Mouse (Mus musculus) B cell, adult 2 months (primary cell): ENCODE measurements around the gene Plppr2.

Experiments used
- DNase-seq, 2 experiments: peaks; one replicate each; pipeline ENCODE4 v3.0.0; 2022

Gene Plppr2

DNA sequence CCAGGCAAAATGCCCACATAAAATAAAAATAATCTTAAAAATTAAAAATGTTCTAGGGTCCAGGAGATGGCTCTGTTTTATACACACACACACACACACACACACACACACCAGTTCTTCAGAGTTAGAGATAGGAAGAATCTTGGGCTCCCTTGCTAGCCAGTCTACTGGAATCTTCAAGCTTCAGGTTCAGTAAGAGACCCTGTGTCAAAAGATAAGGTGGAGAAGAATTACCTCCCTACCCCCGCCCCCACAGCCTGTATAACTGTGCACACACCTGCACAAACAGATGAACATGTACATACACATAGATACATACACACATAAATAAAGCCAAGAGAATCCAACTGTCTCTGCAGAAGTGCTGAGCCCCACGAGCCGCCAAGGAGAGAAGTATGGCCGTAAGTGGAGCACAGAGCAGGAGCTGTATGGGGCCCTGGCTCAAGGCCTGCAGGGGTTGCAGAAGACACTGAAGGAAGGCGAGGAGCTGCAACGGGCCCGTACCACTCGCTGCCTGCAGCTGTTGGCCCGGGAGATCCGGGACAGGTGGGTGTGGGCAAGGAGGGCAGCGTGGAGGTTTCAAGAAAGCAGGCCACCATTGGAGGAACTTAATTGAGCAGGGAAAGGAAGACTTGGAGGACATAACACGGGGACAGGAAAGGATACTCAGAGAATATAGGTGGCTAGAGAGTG, 4.2 kb upstream of the Plppr2 start:
- no peak for DNase-seq

DNA sequence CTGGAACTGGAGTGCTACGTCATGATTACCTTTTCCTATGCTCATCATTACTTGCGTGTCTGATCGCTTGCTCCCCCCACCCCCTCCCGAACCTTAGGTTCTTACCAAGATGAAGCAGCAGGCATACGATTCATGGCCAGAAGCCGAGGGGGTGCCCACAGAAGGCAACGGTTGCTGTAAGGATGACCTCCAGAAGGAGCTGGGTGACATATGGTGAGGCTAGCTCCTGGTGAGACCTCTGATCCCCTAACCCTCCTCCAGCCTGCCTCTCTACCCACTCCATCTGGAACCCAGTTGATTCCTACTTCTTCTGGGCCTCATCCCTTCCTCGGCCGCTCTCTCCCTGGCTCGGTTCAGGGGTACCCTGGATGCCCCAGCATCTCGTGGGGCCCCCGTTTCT, 2.8 kb upstream of the Plppr2 start:
- DNase-seq: no peak

DNA sequence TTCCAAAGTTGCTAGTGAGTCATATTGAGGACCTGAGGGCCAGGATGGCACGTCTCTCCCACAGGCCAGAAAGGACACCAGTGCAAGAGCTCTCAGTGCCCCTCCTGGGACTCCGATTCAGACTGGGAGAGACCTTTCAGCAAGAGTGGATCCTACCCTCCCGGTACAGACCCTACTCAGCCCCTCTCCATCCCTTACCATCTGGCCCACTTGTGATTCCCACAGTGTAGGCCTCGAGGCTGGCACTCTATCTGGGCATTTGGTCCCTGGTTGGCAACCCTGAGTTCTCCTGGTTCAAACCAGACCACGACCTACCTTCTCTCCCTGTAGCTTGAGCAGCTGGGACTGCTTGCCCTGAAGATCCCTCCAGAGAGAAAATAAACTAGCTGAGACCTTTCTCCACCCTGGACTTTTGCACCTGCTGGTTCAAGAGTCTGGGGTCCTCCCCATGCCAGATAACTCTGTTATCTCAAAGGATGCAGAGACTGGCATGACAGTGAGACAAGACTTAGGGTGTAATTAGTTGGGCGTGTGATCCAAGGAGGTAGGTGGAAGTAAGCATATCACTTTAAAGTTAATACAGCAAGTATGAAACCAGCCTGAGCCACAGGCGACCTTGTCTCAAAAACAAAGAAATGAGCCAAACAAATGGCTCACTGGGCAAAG, 1.2 kb upstream of the Plppr2 start:
- no peak for DNase-seq

DNA sequence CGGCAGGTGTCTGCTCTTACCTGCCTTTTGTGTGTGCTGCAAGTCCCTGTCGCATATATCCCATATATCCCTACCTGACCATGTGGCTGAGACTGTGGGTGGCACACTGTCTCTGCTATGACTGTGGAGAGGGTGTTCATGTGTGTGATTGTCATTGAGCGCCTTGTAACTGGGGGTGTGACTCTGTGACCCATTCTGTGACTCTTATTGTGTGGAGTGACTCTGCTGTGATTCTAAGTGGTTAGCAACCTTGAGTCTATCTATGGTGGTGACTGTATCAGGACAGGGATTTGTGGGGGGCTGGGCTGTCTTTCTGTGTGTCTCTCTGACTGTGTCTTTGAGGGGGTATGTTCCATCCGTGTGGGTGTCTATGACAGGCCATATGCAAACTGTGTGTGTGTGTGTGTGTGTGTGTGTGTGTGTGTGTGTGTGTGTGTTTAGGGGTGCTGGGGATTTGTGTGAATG, 910 bp downstream of the Plppr2 start:
- DNase-seq: no peak

DNA sequence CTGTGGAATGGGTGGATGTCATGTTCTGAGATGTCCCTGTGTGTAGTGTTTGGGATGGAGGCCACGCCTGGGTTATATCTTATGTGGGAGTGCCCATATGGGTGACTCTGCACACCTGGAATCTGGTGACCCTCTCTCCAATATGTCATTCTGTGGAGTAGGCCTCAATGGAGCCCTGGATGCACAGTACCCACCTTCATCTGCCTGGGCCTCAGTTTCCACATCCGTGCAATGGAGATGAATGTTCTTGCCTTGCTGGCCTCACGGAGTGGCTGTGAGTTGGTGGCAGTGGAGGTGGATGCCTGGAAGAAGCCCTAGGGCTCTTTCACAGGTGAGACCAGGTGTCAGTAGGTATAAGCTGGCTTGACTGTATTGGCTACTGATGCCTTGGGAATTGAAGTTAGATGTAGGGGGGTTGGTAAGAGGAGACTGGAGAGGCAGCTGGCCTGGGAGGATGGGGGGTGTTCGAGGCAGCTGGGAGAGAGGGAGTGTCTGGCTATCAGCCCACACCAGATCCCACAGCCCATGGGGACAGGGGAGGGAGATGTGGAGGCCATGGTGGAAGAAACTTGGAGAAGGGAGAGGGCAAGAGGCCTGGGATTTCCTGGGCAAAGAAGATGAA, 1.5 kb downstream of the Plppr2 start:
- no peak for DNase-seq

DNA sequence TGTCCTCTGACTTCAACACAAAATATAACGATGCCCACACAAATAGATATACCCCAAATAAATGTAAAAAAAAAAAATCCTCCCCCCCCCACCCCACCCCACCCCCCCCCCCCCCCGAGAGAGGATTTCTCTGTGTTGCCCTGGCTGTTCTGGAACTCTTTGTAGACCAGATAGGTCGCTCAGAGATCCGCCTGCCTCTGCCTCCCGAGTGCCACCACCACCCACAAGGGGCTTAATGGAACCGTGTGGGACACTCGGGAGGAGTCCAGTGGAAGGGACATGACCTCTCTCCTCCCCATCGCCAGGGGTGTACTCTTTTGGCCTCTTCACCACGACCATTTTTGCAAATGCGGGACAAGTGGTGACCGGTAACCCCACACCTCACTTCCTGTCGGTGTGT, 6.2 kb downstream of the Plppr2 start:
- no peak for DNase-seq

DNA sequence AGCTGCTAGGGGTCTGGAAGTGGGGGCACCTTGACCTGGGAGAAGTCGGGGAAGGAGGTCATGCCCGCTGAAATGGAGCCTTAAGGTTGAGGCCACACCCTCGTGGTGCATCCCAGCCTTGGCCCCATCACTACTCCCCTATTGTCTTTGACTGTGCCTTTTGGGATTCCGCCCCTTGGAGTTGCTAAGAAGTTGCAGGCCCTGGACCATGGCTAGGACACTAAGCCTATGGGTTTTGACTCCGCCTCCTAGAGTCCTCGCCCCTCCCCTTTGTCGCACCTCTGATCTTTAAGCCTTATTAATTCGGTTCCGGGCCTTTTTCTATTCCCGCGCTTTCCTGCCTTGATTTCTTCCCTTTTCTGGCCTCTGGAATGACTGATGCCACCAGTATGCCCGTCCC, 6.8 kb downstream of the Plppr2 start:
- no peak for DNase-seq

DNA sequence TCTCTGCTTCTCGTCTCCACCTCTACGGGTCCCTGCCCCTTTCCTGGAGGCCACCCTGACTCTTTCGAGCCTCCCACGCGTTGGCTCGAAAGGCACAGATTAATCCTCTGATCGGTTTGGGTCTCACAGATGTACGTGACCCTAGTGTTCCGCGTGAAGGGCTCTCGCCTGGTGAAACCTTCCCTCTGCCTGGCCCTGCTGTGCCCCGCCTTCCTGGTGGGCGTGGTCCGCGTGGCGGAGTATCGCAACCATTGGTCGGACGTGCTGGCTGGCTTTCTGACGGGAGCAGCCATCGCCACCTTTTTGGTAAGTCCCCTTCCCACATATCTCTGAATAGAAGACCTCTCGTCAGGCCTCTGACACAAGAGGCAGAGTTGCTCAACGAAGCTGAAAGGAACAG, 7.4 kb downstream of the Plppr2 start:
- no peak for DNase-seq

DNA sequence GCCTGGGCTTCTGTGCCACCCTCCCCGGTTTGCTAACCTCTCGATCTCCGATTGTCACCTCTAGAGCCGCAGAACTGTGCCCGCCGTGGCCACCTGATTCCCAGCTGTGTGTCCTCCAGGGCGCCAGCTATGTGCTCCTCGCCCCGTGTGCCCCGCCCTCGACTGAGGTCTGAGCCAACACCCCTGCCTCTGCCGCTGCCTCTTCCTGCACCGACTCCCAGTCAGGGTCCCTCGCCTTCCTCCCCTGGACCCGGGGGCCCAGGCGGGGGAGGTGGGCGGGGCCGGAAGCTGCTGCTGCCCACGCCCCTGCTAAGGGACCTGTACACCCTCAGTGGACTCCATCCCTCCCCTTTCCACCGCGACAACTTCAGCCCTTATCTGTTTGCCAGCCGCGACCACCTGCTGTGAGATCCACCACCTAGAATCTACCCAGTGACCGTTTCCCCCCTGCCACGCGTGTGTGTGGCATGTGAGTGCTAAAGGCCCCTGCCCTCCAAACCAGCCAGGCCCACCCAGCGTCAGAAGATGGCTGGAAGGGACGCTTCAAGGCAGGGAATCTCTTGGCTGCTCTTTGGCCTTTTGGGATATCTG, 10.8 kb downstream of the Plppr2 start:
- no peak for DNase-seq

DNA sequence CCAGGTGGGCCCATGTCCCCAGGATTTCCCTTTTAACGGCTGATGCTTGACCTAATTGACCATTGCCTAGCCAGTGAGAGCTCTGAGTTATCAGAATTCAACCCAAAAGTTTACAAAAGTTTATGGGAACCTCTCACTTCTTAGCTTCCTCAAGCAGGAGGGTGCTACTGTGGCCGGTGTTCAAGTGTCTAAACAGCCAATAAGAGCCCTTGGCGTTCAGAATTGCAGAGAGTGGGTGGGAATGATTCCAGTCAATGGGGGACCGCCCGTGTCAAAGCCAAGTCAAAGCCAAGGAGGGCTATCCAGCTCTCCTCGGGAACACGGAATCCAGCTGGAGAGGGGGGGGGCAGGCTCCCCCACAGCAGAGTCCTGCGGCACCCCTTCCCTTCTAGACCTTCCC, 11.3 kb downstream of the Plppr2 start:
- DNase-seq: no peak

DNA sequence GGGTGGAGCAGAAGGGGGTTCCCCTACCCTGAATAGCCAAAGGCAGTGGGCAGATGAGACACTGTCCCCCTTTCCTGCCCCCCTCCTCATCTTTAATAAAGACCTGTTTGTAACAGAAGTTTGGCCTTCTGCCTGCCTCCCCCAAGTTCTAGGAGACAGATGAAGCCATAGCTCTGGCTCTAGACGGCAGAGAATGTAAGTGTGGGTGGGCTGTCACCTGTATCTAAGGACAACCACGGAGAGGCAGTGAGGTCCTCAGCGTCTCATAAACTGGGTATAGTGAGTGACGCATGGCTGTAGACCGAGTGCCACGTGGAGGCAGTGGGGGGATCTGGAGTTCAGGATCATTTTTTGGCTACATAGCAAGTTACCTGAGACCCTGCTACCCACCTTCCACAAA, 12.0 kb downstream of the Plppr2 start:
- DNase-seq: no peak

DNA sequence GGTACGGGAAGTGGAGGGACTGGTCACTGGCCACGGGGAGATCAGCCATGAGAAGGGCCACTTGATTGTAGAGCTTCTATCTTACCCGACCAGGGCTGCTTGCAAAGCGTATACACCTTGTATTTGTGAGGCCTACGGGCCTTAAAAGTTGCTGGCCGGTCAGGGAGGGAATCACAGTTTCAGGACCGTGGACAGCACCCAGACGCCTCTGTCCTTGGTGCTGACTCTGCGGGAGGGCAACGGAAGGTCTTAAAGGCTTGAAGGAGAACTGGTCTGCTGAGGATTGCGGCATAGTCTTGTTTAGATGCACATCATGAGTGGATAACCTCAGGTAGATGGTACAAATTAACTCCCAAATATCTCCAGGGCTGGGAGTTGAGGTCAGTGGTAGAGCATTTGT, 13.5 kb downstream of the Plppr2 start:
- peak; percentile 84 to 85 for DNase-seq

DNA sequence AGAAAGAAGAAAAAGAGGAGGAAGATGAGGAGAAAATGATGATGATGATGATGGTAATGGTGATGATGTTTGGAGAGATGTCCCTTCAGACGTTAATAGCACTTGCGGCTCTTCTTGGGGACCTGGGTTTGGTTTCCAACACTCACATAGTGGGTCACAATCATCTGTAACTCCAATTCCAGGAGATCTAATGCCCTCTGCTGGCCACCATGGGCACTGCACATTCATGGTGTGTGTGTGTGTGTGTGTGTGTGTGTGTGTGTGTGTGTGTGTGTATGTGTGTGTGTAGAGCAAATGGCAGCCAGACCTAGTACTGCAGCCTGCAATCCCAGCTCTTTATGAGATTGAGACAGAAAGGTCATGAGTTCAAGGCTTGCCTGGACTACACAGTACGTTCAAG, 15.1 kb downstream of the Plppr2 start:
- peak; percentile 49 to 52 for DNase-seq

DNA sequence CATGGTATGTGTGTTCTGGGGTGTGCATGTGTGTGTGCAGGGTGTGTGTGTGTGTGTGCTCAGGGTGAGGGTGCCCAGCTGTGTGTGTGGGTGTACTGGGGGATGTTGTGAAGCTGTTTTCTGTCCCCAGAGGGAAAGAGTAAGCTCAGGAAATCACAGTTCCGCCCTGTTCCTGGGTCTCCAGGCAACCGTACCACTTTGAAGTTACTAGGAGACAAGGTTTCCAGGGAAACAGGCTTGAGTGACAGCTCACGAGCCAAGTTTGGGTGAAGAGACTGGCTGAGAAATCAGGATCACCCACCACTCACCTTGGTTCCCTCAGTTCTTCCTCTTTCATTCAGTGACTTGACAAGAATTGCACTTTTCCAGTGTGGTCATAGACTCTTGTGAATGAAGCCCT, 16.8 kb downstream of the Plppr2 start:
- no peak for DNase-seq

DNA sequence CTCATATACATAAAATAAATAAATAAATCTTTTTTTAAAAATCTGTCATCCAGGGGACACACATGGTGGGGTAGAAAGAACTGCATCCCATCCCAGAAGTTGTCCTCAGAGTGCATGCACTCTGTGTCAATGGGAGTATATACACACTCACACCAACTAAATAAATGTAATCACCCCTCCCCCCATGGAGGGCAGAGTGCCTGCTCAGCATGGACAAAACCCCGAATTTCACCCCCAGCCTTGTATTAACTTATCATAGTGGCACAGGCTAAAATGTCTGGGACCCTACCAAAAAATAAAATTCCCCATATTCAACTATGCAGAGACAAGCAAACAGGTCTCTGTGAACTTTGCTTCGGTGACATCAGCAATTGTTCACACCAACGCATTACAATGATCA, 17.8 kb downstream of the Plppr2 start:
- DNase-seq: no peak

DNA sequence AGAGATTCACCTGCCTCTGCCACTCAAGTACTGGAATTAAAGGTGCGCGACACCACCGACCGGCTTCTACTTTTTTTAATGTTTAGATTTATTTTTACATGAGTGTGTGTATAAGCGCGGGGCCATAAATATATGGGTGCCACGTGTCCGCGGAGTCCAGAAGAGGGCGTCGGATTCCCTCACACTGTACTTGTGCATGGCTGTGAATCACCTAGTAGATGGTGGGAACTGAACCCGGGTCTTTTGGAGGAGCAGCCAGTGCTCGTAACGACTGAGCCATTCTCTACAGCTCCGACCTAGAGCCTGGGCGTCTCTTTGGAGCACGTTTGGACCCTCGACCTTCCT, 18.4 kb downstream of the Plppr2 start:
- DNase-seq: no peak

DNA sequence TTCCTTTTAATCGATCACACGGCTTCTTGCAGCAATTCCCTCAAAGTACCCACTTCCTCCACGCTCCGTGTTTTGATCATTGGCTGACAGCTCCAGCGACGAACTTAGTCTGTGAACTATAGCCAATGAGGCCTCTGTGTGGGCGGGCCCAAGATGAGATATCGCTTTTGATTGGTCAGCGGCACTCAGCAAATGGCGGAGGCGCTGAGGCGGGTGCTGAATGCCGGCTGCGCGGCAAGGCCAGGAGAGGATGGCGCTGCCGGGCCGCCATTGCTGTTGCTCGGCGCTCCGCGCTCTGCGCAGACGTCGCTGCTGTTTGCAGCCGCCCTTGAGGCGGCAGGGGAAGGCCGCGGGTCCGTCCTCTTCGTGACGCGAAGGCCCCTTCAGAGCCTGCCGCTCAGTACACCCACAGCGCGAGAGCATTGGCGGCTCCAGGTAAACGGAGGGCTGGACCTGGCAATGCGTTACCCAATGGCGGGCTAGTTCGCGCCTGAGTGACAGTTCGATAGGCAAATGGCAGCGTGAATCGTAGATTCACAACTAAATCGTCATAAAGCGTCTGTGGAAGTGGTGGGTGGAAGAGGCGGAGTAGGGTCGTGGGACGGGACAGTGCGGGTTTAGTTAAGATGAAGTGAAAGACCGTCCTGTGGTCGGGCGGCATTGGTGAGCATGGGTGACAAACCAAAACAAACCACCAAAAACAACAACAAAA, 18.9 kb downstream of the Plppr2 start, which contains the start of gene Swsap1:
Gene Swsap1 (plus strand): TSS at position 186 of the 712 bp plus-strand sequence.
- DNase-seq: peak; percentile 95 to 96

DNA sequence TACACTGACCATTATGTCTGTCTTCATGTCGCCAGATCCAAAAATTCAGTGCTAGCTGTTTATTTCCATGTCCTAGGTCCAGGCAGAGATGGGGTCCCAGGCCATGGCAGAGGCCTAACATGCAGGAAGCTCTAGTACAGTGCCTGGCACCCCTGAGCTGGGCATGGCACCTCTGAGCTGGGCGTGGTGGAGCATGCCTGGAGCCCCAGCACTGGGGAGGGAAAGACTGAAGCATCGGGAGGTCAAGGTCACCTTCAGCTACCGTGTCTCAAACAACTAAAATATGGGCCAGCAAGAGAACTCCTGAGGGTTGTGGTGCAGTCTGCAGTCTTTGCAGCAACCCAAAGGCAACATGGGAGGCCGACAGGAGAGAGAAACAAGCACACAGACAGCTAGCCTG, 21.5 kb downstream of the Plppr2 start:
- no peak for DNase-seq

DNA sequence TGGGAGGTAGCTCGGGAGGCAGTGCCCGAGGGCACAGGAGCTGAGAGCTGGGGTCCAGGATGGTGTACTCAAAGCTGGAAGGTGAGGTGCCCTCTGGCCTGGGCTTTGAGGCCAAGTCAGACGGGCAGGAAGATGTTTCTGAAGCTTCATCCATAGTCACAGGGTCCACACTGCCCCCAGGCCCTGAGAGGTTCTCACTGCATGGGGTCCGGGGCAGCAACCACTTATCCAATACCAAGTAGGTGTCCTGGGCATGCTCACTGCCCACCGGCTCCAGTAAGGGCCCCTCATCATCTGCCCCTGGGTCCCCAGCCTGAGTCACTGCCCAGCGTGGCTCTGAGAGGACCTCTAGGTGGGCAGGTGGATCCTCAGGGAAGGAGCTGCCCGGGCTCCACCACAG, 22.4 kb downstream of the Plppr2 start:
- no peak for DNase-seq

DNA sequence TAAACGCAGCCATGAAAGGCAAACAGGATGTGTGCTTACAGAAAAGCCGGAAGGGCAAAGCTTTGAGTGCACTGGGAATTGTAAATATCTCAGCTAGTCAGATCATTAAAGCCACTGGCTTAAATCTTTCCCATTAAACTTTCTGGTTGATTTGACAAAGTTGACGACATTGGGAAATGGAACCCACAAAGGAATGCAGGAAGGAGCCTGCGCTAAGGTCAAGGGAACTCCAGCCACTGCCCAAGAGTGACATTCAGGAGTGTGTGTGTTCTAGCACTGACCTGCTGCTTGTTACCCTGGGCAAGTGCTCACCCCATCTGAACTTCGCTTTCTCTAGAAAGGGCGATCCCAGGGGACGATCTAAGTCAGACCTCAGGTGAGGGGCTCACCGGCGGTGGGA, 23.3 kb downstream of the Plppr2 start:
- DNase-seq: no peak

DNA sequence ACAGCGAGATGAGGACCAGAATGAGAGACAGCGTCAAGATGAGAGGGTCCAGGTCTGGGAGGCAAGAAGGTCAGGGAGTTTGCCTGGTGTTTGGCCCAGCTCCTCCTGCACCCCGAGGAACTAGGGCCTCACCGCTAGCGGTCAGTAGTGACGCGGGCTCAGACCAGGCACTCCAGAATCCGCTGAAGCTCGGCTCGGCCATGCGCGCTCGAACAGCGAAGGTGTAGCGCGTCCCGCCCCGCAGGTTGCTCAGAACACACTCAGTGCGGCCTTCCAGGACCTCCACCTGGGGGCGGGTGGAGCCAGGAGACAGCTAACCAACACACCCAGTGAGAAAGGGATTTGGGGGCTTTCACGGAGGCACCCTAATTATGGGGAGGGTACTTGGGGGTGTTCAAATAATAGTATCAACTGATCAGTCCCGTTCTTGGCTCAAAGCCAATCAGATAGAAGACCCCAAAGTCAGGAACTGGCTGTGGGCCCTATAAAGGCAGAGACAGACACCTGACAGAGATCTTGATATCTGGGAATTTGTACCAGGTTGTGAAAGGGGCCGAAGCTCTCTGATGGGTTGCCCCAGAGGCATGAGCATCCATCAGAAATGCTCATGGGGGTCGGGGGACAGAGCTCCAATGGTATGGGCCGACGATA, 23.9 kb downstream of the Plppr2 start:
- no peak for DNase-seq

DNA sequence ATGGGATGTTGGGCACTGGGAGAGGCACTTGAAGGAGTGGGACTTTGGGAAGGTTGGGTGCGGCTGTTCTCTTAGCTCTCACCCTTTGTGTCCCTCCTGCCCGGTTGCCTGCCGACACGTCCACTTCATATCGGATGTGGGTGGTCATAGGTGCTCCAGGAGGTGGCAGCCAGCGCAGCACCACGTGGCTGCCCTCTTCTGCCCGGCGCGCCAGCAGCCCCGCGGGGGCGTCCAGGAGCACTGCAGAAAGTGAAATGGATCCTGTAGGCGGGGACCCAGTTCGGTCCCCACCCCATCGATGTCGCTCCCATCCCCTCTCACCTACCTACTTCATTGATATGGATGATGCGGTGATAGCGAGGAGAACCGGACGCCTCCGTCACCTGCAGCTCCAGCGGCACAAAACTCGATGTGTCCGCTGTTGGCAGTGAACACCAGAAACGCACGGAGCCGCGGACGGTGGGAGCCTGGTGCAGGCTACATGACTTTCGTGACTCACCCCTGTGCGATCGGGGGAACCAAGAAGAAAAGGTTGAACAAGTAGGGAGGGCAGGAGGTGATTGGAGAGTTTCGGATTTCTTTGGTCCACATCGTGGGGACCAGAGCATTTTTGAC, 24.6 kb downstream of the Plppr2 start:
- peak in 1 of 2 experiments; percentile 20 for DNase-seq
